Mouse (Mus musculus) olfactory bulb, adult 2 months (tissue): ENCODE results near the gene Fto.

Experiments used
- CTCF ChIP-seq: fragments of 200-500 bp; IDR thresholded peaks from 2 replicates; pipeline ENCODE4 v1.5.1; 2012; ENCODE audit warnings: low read depth, mild to moderate bottlenecking, low read length, moderate library complexity; ENCODE audit not compliant: insufficient read depth
- POLR2A ChIP-seq: fragments of 200-500 bp; IDR thresholded peaks from 2 replicates; pipeline ENCODE4 v1.6.1; 2012; ENCODE audit warnings: mild to moderate bottlenecking, low read depth, low read length, moderate library complexity; ENCODE audit not compliant: insufficient read depth

DNA sequence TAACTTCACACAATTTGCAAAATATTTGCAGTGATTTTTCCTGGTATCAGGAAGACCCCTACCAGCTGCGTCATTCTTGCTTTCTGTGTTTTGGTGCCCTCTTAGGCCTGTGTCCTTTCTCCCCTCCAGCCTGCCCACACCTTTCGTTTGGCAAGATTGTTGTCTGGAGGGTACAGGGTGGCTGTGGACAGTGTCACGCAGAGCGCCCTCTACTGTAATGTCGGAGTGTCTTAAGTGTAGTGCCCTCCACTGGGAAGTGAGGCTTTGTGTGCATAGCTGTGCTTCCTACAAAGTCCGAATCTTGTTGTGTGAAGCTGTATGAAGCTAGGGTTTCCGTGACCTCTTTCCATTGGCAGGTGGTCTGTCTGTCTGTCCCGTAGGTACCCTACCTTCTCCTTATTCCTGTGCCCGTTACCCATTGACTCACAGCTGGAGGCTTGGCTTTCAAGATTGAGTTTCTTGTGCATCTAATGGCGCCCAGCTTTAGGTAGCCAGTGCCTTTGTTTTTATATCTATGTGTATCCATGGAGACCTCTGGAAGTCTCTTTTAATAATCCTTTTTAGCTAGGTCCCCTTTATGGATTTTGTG, 50.0 kb downstream of the Fto start:
- TF ChIP-seq CTCF = no peak
- TF ChIP-seq POLR2A = no peak
